Mouse (Mus musculus): ENCODE data around the gene Slc46a3. TPM values are rescaled to one million over a fixed set of nuclear protein-coding genes. Genes with fewer than 3 reads are reported as not detected.
"Not testable (repeated sequence)": the region's sequence is repeated elsewhere in the genome, so short reads cannot be mapped to it uniquely, and the experiment has no call there.

Gene Slc46a3
- total and polyA plus RNA-seq, 3 experiments: 4.8 to 6.6 (median 6.5) TPM

DNA sequence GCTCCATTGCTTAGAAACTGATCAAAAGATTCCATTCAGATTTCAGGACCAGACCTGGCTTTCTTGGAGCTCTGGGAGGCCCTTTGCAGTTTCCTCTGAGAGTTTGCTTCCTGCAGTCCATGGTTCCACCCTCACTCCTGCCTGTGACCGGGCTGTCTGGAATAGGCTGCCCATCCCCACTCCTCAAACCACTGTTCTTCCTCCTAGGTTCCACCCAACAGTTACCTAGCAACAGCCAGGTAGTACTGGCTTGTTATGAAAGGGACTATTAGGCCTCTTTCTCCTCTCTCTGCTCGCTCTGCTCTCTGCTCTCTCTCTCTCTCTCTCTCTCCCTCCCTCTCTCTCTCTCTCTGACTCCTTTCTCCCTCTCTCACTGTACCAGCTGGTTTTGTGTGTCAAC lies 3.6 kb upstream of the Slc46a3 start:
- no peak for DNase-seq (ENCODE audit: extremely low read depth)
- in situ Hi-C loops (cut with MboI; ENCODE audit: low pct_ligation_motif_present, low pct_unique_long_range_greater_than_20kb, low sequenced_read_pairs) (no loop called here), dilution Hi-C loops (cut with MboI; ENCODE audit: extremely low pct_ligation_motif_present, extremely low pct_unique_long_range_greater_than_20kb, low sequenced_read_pairs) (no loop called here)
- Histone ChIP-seq H3K27ac (ENCODE audit: insufficient read depth, low read depth) (no peak overlapping the region), H3K4me2 (ENCODE audit: insufficient read depth, low read depth, poor library complexity, severe bottlenecking) (no peak overlapping the region), H3K36me3 (replicated peaks in 1 of 2; ENCODE audit: control insufficient read depth in 1 of 2, insufficient read depth in 1 of 2, low read length in 1 of 2) (no peaks in the 10 kb centered on the region), H3K27me3 (replicated peaks) (no peaks in the 10 kb centered on the region), H3K4me3 (replicated peaks in 1 of 3; ENCODE audit: low read depth in 2 of 3, low read length in 2 of 3, poor library complexity in 1 of 3) (no peak overlapping the region), H3K4me1 (ENCODE audit: control insufficient read depth in 1 of 2, insufficient read depth in 2 of 2) (peaks cover 15 to 45% of the 10 kb centered on the region in 2 experiments), H3K9ac (ENCODE audit: insufficient read depth, low read depth) (no peak overlapping the region), H3K79me2 (replicated peaks; ENCODE audit: control insufficient read depth, extremely low read depth, insufficient read depth, poor library complexity, severe bottlenecking) (no peaks in the 10 kb centered on the region), H3K9me3 (replicated peaks; ENCODE audit: low read length) (no peaks in the 10 kb centered on the region)
- TF ChIP-seq TBP (conservative IDR thresholded peaks at IDR 0.05; ENCODE audit: low read depth, low read length): no peak
- no peak for TF ChIP-seq SIN3A (IDR thresholded peaks at IDR 0.05; ENCODE audit: low read length)
- no peak for TF ChIP-seq MXI1 (IDR thresholded peaks at IDR 0.05; ENCODE audit: low read depth, low read length)
- no peak for TF ChIP-seq JUN (IDR thresholded peaks at IDR 0.05; ENCODE audit: insufficient read depth, low read depth, low read length)
- TF ChIP-seq ZNF384 (IDR thresholded peaks at IDR 0.05; ENCODE audit: low read depth, low read length): no peak
- no peak for TF ChIP-seq MAZ (IDR thresholded peaks at IDR 0.05; ENCODE audit: low read depth, low read length)
- TF ChIP-seq NELFE (IDR thresholded peaks at IDR 0.05; ENCODE audit: low read depth, low read length): no peak
- no peak for TF ChIP-seq ZC3H11A (IDR thresholded peaks at IDR 0.05; ENCODE audit: low read depth, low read length)
- no peak for TF ChIP-seq ZKSCAN1 (IDR thresholded peaks at IDR 0.05; ENCODE audit: borderline replicate concordance, low read depth, low read length)

DNA sequence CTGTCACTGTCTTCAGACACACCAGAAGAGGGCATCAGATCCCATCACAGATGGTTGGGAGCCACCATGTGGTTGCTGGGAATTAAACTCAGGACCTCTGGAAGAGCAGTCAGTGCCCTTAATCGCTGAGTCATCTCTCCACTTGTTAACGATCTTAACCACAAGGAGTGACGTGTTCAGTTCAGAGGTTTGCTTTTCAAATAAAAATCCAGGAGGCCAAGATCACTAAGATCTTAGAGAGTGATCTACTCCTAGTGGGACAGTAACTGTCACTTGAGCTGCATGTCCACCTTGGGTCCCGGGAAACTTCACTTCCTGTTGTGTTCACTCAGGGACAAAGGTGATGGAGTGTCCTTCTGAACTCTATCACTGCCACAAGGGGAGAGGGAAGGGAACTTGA lies 1.9 kb upstream of the Slc46a3 start:
- peaks cover 15 to 57% of the 10 kb centered on the region in 2 experiments for H3K4me1 ChIP-seq (ENCODE audit: control insufficient read depth in 1 of 2, insufficient read depth in 2 of 2)
- dilution Hi-C loops (cut with MboI; ENCODE audit: extremely low pct_ligation_motif_present, extremely low pct_unique_long_range_greater_than_20kb, low sequenced_read_pairs); H3K4me2 ChIP-seq (ENCODE audit: insufficient read depth, low read depth, poor library complexity, severe bottlenecking); in situ Hi-C loops (cut with MboI; ENCODE audit: low pct_ligation_motif_present, low pct_unique_long_range_greater_than_20kb, low sequenced_read_pairs); H3K9me3 ChIP-seq (replicated peaks; ENCODE audit: low read length); H3K9ac ChIP-seq (ENCODE audit: insufficient read depth, low read depth); H3K36me3 ChIP-seq (replicated peaks in 1 of 2; ENCODE audit: control insufficient read depth in 1 of 2, insufficient read depth in 1 of 2, low read length in 1 of 2); H3K27ac ChIP-seq (ENCODE audit: insufficient read depth, low read depth); H3K4me3 ChIP-seq (replicated peaks in 1 of 3; ENCODE audit: low read depth in 2 of 3, low read length in 2 of 3, poor library complexity in 1 of 3); H3K79me2 ChIP-seq (replicated peaks; ENCODE audit: control insufficient read depth, extremely low read depth, insufficient read depth, poor library complexity, severe bottlenecking); H3K27me3 ChIP-seq (replicated peaks): not testable (repeated sequence)
- TF ChIP-seq MAFK (IDR thresholded peaks at IDR 0.05; ENCODE audit: insufficient replicate concordance, low read length): peak; percentile 67; the same call in 1 of the 2 replicates
- DNase-seq (ENCODE audit: extremely low read depth): peak; percentile 62

DNA sequence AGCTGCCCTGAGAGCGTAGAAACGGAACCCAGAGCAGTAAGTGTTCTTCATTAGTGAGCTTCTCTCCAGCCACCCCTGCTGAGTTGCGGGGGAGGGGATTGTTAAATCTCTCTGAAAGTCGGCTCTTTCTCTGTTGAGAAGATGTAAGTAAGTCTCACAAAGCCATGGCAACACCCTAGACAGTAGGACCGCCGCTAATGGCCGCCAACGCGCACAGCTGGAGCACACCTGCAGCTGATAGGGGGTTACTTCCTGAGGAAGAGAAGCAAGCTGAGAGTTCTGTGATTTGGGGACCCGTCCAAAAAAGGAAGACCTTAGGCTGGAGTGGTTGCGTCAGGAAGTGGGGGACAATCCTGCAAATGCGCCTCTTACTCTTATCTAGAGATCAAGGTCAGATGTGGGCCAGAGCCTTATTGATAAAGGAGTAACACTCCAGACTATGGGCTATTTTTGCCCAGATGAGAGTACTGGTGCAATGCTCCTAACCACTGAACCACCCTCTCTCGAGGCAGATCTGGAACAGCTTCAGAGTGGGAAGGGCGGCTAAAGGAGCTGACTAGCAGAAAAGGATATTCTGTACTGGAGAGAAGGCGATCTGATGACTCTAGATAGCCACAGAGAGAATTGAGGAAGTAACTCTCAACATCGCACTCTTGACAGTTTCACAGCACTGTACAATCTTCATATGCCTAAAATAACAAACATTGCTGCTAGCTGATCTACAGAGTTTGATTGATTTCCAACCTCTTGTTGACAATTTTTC lies 1.0 kb upstream of the Slc46a3 start:
- peak overlapping the region; percentile 35 for H3K4me2 ChIP-seq (ENCODE audit: insufficient read depth, low read depth, poor library complexity, severe bottlenecking)
- H3K27ac ChIP-seq (ENCODE audit: insufficient read depth, low read depth): peak overlapping the region; percentile 49; the same call in 1 of the 2 replicates
- peak overlapping the region; percentile 51 for H3K9ac ChIP-seq (ENCODE audit: insufficient read depth, low read depth)
- H3K27me3 ChIP-seq (replicated peaks): no peaks in the 10 kb centered on the region
- no peaks in the 10 kb centered on the region for H3K79me2 ChIP-seq (replicated peaks; ENCODE audit: control insufficient read depth, extremely low read depth, insufficient read depth, poor library complexity, severe bottlenecking)
- dilution Hi-C loops (cut with MboI; ENCODE audit: extremely low pct_ligation_motif_present, extremely low pct_unique_long_range_greater_than_20kb, low sequenced_read_pairs) (no loop called here), in situ Hi-C loops (cut with MboI; ENCODE audit: low pct_ligation_motif_present, low pct_unique_long_range_greater_than_20kb, low sequenced_read_pairs) (no loop called here)
- DNase-seq (ENCODE audit: extremely low read depth): peak; percentile 53
- peak overlapping the region; percentile 46 to 71 (median 46) for H3K4me3 ChIP-seq (replicated peaks in 1 of 3; ENCODE audit: low read depth in 2 of 3, low read length in 2 of 3, poor library complexity in 1 of 3)
- H3K36me3 ChIP-seq (replicated peaks in 1 of 2; ENCODE audit: control insufficient read depth in 1 of 2, insufficient read depth in 1 of 2, low read length in 1 of 2): peaks cover 3 to 15% of the 10 kb centered on the region in 2 experiments
- H3K4me1 ChIP-seq (ENCODE audit: control insufficient read depth in 1 of 2, insufficient read depth in 2 of 2): peaks cover 15 to 57% of the 10 kb centered on the region in 2 experiments
- H3K9me3 ChIP-seq (replicated peaks; ENCODE audit: low read length): no peaks in the 10 kb centered on the region
- no peak for TF ChIP-seq UBTF (IDR thresholded peaks at IDR 0.05; ENCODE audit: low read depth, low read length)
- peak; percentile 48; the same call in 1 of the 2 replicates for TF ChIP-seq EP300 (IDR thresholded peaks at IDR 0.05; ENCODE audit: low read length)
- TF ChIP-seq RAD21 (IDR thresholded peaks at IDR 0.05; ENCODE audit: low read depth, low read length): no peak
- TF ChIP-seq JUND (conservative IDR thresholded peaks at IDR 0.05; ENCODE audit: low read depth, low read length): no peak
- TF ChIP-seq MEF2A (IDR thresholded peaks at IDR 0.05; ENCODE audit: borderline replicate concordance, low read depth, low read length): peak; percentile 26; the same call in 1 of the 2 replicates
- TF ChIP-seq IRF4 (IDR thresholded peaks at IDR 0.05; ENCODE audit: low read depth, low read length): peak; percentile 18; the same call in 1 of the 2 replicates
- TF ChIP-seq MAX (IDR thresholded peaks at IDR 0.05; ENCODE audit: low read length): peak; percentile 14; the same call in 1 of the 2 replicates
- 0 out of 2 replicates have a peak, but pooled peaks have one; percentile 30 for TF ChIP-seq CHD1 (IDR thresholded peaks at IDR 0.05; ENCODE audit: low read depth, low read length)
